Mouse (Mus musculus) stomach, embryonic 14.5 days (tissue): ENCODE results near the gene Ttc41. TPM values are rescaled to one million over a fixed set of nuclear protein-coding genes. Genes with fewer than 3 reads are reported as not detected.

Source experiments
- ATAC-seq: fragments of 200-750 bp; cut with Nextera tagmentation; 2 replicates; pipeline ENCODE4 v1.8.0; 2017; ENCODE audit warnings: low read depth, moderate TSS enrichment; ENCODE audit not compliant: insufficient number of reproducible peaks, insufficient read depth, low FRiP score
- H3K27ac ChIP-seq: fragments of 300-500 bp; sonication (generic); 2 replicates; pipeline ENCODE4 v1.5.1; 2014; ENCODE audit warnings: mild to moderate bottlenecking, low read length, moderate library complexity, mixed read lengths
- H3K27me3 ChIP-seq: fragments of 300-500 bp; sonication (generic); 2 replicates; pipeline ENCODE4 v1.6.1; 2014; ENCODE audit warnings: low read length, control low read depth, mixed read lengths; ENCODE audit not compliant: control insufficient read depth, insufficient read depth
- H3K36me3 ChIP-seq: fragments of 300-500 bp; sonication (generic); 2 replicates; pipeline ENCODE4 v1.6.1; 2014; ENCODE audit warnings: mild to moderate bottlenecking, control low read depth, low read length, moderate library complexity, mixed read lengths; ENCODE audit not compliant: control insufficient read depth, insufficient read depth
- H3K4me1 ChIP-seq: fragments of 300-500 bp; sonication (generic); 2 replicates; pipeline ENCODE4 v1.6.1; 2014; ENCODE audit warnings: low read length, control low read depth, mixed read lengths; ENCODE audit not compliant: control insufficient read depth, insufficient read depth
- H3K4me2 ChIP-seq: fragments of 300-500 bp; sonication (generic); replicated peaks from 2 replicates; pipeline ENCODE4 v1.6.1; 2014; ENCODE audit warnings: low read depth, low read length, control low read depth
- H3K4me3 ChIP-seq: fragments of 300-500 bp; sonication (generic); 2 replicates; pipeline ENCODE4 v1.5.1; 2014; ENCODE audit warnings: low read depth, low read length, control low read depth
- H3K9ac ChIP-seq: fragments of 300-500 bp; sonication (generic); replicated peaks from 2 replicates; pipeline ENCODE4 v1.6.1; 2014; ENCODE audit warnings: low read depth, mild to moderate bottlenecking, control low read depth, low read length, moderate library complexity, mixed read lengths
- H3K9me3 ChIP-seq: fragments of 300-500 bp; sonication (generic); 2 replicates; pipeline ENCODE4 v1.6.1; 2016; ENCODE audit warnings: low read depth, low read length, control low read depth; ENCODE audit not compliant: control insufficient read depth
- WGBS: fragments of 180-500 bp; shearing (Covaris S2); extraction: QIAGEN DNeasy Blood & Tissue Kit; methylation state at CpG from one replicate; pipeline ENCODE4 v1.1.7; 2014; 5-methylcytosine and 5-hydroxymethylcytosine counted together
- polyA plus RNA-seq: library from polyadenylated mRNA; unstranded; fragments of >200 nt; fragmentation: Nextera tagmentation; extraction: Ambion mirVana; gene quantifications from 2 replicates; pipeline ENCODE4 v1.2.1, GENCODE M21; 2014

Gene Ttc41
- polyA plus RNA-seq, 1 experiment from 2014 or later = 1.8 TPM

GRCm38 (mm10) chr10:86703375-86703774 is 2.2 kb upstream of the Ttc41 start:
- H3K9ac ChIP-seq = peak overlapping the region; percentile 94
- peak overlapping the region; percentile 98 for H3K4me3 ChIP-seq
- H3K36me3 ChIP-seq = peaks cover 45% of the 10 kb centered on the region
- no peaks in the 10 kb centered on the region for H3K27me3 ChIP-seq
- WGBS = 57% methylated on average over 4 of the region's 4 CpGs
- H3K4me2 ChIP-seq = peak overlapping the region; percentile 95
- no peak overlapping the region for H3K27ac ChIP-seq
- no peaks in the 10 kb centered on the region for H3K9me3 ChIP-seq
- peaks cover 29% of the 10 kb centered on the region for H3K4me1 ChIP-seq
- ATAC-seq = no peak

- Histone ChIP-seq H3K36me3 (peaks cover 40% of the 10 kb centered on the region), H3K4me3 (peak overlapping the region; percentile 98), H3K9me3 (no peaks in the 10 kb centered on the region), H3K4me1 (peaks cover 29% of the 10 kb centered on the region), H3K4me2 (peak overlapping the region; percentile 95), H3K27me3 (no peaks in the 10 kb centered on the region), H3K9ac (peak overlapping the region; percentile 94), H3K27ac (no peak overlapping the region)
- 3% methylated on average over 8 of the region's 8 CpGs for WGBS
- no peak for ATAC-seq
Measured at GRCm38 (mm10) chr10:86704141-86704540, 1.5 kb upstream of the Ttc41 start.

GRCm38 (mm10) chr10:86704589-86705191 is 921 bp upstream of the Ttc41 start:
- Histone ChIP-seq H3K9ac (peak overlapping the region; percentile 94), H3K36me3 (peaks cover 34% of the 10 kb centered on the region), H3K4me1 (peaks cover 29% of the 10 kb centered on the region), H3K27ac (peak overlapping the region; percentile 84), H3K27me3 (no peaks in the 10 kb centered on the region), H3K4me2 (peak overlapping the region; percentile 95), H3K9me3 (no peaks in the 10 kb centered on the region), H3K4me3 (peak overlapping the region; percentile 98)
- 0% methylated on average over 33 of the region's 33 CpGs for WGBS
- ATAC-seq = no peak

- WGBS = 1% methylated on average over 33 of the region's 33 CpGs
- peak; percentile 84 for ATAC-seq
Measured at GRCm38 (mm10) chr10:86705922-86706752, 526 bp downstream of the Ttc41 start.

GRCm38 (mm10) chr10:86707134-86707533 is 1.5 kb downstream of the Ttc41 start:
- no peaks in the 10 kb centered on the region for H3K9me3 ChIP-seq
- H3K27me3 ChIP-seq = no peaks in the 10 kb centered on the region
- no peak overlapping the region for H3K9ac ChIP-seq
- H3K27ac ChIP-seq = peak overlapping the region; percentile 85; the same call in 1 of the 2 replicates
- peaks cover 16% of the 10 kb centered on the region for H3K4me1 ChIP-seq
- no peak overlapping the region for H3K4me3 ChIP-seq
- peaks cover 11% of the 10 kb centered on the region for H3K36me3 ChIP-seq
- no peak for ATAC-seq
- peak overlapping the region; percentile 45; the same call in 1 of the 2 replicates for H3K4me2 ChIP-seq
- WGBS = 95% methylated on average over 3 of the region's 3 CpGs

More at GRCm38 (mm10) chr10:86705922-86706752, 526 bp downstream of the Ttc41 start:
- Histone ChIP-seq H3K9me3 (no peaks in the 10 kb centered on the region), H3K27ac (peak overlapping the region; percentile 85), H3K9ac (peak overlapping the region; percentile 37), H3K4me2 (peak overlapping the region; percentile 45), H3K4me3 (peak overlapping the region; percentile 98), H3K27me3 (no peaks in the 10 kb centered on the region), H3K36me3 (peaks cover 20% of the 10 kb centered on the region), H3K4me1 (peaks cover 21% of the 10 kb centered on the region)

- H3K4me1 ChIP-seq = no peaks in the 10 kb centered on the region
- no peaks in the 10 kb centered on the region for H3K27me3 ChIP-seq
- no peak overlapping the region for H3K27ac ChIP-seq
- H3K36me3 ChIP-seq = no peaks in the 10 kb centered on the region
- WGBS = 69% methylated on average over 3 of the region's 3 CpGs
- no peak for ATAC-seq
- H3K9ac ChIP-seq = no peak overlapping the region
- no peak overlapping the region for H3K4me2 ChIP-seq
- H3K9me3 ChIP-seq = no peaks in the 10 kb centered on the region
- H3K4me3 ChIP-seq = no peak overlapping the region
Measured at GRCm38 (mm10) chr10:86712156-86712555, 6.5 kb downstream of the Ttc41 start.

GRCm38 (mm10) chr10:86727548-86727980 is 22.0 kb downstream of the Ttc41 start:
- peaks cover 9% of the 10 kb centered on the region for H3K4me1 ChIP-seq
- H3K9ac ChIP-seq = 0 out of 2 replicates have a peak overlapping the region, but pooled peaks have one; percentile 21
- H3K27ac ChIP-seq = peak overlapping the region; percentile 6; the same call in 1 of the 2 replicates
- 2% methylated on average over 12 of the region's 12 CpGs for WGBS
- H3K4me2 ChIP-seq = peak overlapping the region; percentile 59
- H3K36me3 ChIP-seq = no peaks in the 10 kb centered on the region
- H3K27me3 ChIP-seq = no peaks in the 10 kb centered on the region
- peak overlapping the region; percentile 17; the same call in 1 of the 2 replicates for H3K4me3 ChIP-seq
- peak; percentile 72 for ATAC-seq
- no peaks in the 10 kb centered on the region for H3K9me3 ChIP-seq

GRCm38 (mm10) chr10:86728176-86728575 is 22.6 kb downstream of the Ttc41 start:
- H3K27ac ChIP-seq = no peak overlapping the region
- H3K9me3 ChIP-seq = no peaks in the 10 kb centered on the region
- ATAC-seq = no peak
- H3K9ac ChIP-seq = no peak overlapping the region
- H3K4me2 ChIP-seq = no peak overlapping the region
- no peaks in the 10 kb centered on the region for H3K27me3 ChIP-seq
- H3K36me3 ChIP-seq = no peaks in the 10 kb centered on the region
- no peak overlapping the region for H3K4me3 ChIP-seq
- 92% methylated on average over 3 of the region's 3 CpGs for WGBS
- peaks cover 9% of the 10 kb centered on the region for H3K4me1 ChIP-seq
